Mouse (Mus musculus) heart, postnatal 0 days (tissue): ENCODE measurements around the gene Brd7. TPM values are rescaled to one million over a fixed set of nuclear protein-coding genes. Genes with fewer than 3 reads are reported as not detected.

ENCODE experiments used
- ATAC-seq: fragments of 200-750 bp; cut with Nextera tagmentation; 2 replicates; pipeline ENCODE4 v1.8.0; 2017; ENCODE audit warnings: low read depth, moderate number of reproducible peaks, moderate library complexity; ENCODE audit not compliant: insufficient read depth
- DNase-seq: peaks from one replicate; pipeline ENCODE4 v3.0.0-alpha.2; 2016; ENCODE audit warnings: low spot score
- H3K27ac ChIP-seq: fragments of 300-500 bp; sonication (generic); 2 replicates; pipeline ENCODE4 v1.5.1; 2014; ENCODE audit warnings: low read depth, mild to moderate bottlenecking
- H3K27me3 ChIP-seq: fragments of 300-500 bp; sonication (generic); 2 replicates; pipeline ENCODE4 v1.6.1; 2014; ENCODE audit warnings: low read length, mixed read lengths; ENCODE audit not compliant: control insufficient read depth, insufficient read depth
- H3K36me3 ChIP-seq: fragments of 300-500 bp; sonication (generic); replicated peaks from 2 replicates; pipeline ENCODE4 v1.6.1; 2014; ENCODE audit warnings: low read length, mixed read lengths; ENCODE audit not compliant: control insufficient read depth, insufficient read depth
- H3K4me1 ChIP-seq: fragments of 300-500 bp; sonication (generic); 2 replicates; pipeline ENCODE4 v1.6.1; 2014; ENCODE audit warnings: antibody characterized with exemption; ENCODE audit not compliant: control insufficient read depth, insufficient read depth
- H3K4me2 ChIP-seq: fragments of 300-500 bp; sonication (generic); 2 replicates; pipeline ENCODE4 v1.6.1; 2014; ENCODE audit warnings: low read depth, mild to moderate bottlenecking, low read length, moderate library complexity
- H3K4me3 ChIP-seq: fragments of 300-500 bp; sonication (generic); 2 replicates; pipeline ENCODE4 v1.5.1; 2014; ENCODE audit warnings: low read depth, low read length
- H3K9ac ChIP-seq: fragments of 300-500 bp; sonication (generic); replicated peaks from 2 replicates; pipeline ENCODE4 v1.6.1; 2014; ENCODE audit warnings: low read depth, low read length, mixed read lengths
- H3K9me3 ChIP-seq: fragments of 300-500 bp; sonication (generic); replicated peaks from 2 replicates; pipeline ENCODE4 v1.6.1; 2016; ENCODE audit warnings: low read length; ENCODE audit not compliant: control insufficient read depth
- CTCF ChIP-seq: IDR thresholded peaks from 2 replicates; pipeline ENCODE4 v1.5.1; 2016; ENCODE audit warnings: antibody characterized with exemption, control low read depth, low read depth
- EP300 ChIP-seq: IDR thresholded peaks from 2 replicates; pipeline ENCODE4 v1.6.1; 2016; ENCODE audit warnings: antibody characterized with exemption, low read depth
- WGBS: fragments of 180-500 bp; shearing (Covaris S2); extraction: QIAGEN DNeasy Blood & Tissue Kit; methylation state at CpG from one replicate; pipeline ENCODE4 v1.1.7; 2014; 5-methylcytosine and 5-hydroxymethylcytosine counted together
- polyA plus RNA-seq: library from polyadenylated mRNA; unstranded; fragments of >200 nt; fragmentation: Nextera tagmentation; extraction: Ambion mirVana; gene quantifications from 2 replicates; pipeline ENCODE4 v1.2.1, GENCODE M21; 2015
- total RNA-seq: library from RNA; depleted of rRNA; stranded (reverse); fragments of >200 nt; gene quantifications from 2 replicates; pipeline ENCODE4 v1.2.3, GENCODE M21; 2014; ENCODE audit warnings: low replicate concordance; rRNA removed

Gene Brd7
- total and polyA plus RNA-seq, 2 experiments from 2014 or later: 23.8 to 70.2 TPM

GRCm38 (mm10) chr8:88282684-88283083 lies 79.3 kb downstream of the Brd7 start:
- WGBS: 39% methylated on average over 8 of the region's 8 CpGs
- no peaks in the 10 kb centered on the region for H3K27me3 ChIP-seq
- no peak overlapping the region for H3K9ac ChIP-seq
- no peak overlapping the region for H3K4me2 ChIP-seq
- no peaks in the 10 kb centered on the region for H3K36me3 ChIP-seq
- no peak for TF ChIP-seq CTCF
- TF ChIP-seq EP300: no peak
- no peak overlapping the region for H3K4me3 ChIP-seq
- ATAC-seq: peak; percentile 58; the same call in 1 of the 2 replicates
- H3K27ac ChIP-seq: no peak overlapping the region
- peak; percentile 72 for DNase-seq
- no peaks in the 10 kb centered on the region for H3K9me3 ChIP-seq
- peaks cover 18% of the 10 kb centered on the region for H3K4me1 ChIP-seq

Other genes starting within 250 kb of the Brd7 start
- 12.8 and 21.3 TPM in 2 replicates for gene Cnep1r1, start 243.4 kb downstream of the Brd7 start, total RNA-seq
- 32.9 and 35.7 TPM in 2 replicates for gene Cnep1r1, start 243.4 kb downstream of the Brd7 start, polyA plus RNA-seq
- 16.0 and 22.6 TPM in 2 replicates for gene Heatr3, start 224.3 kb downstream of the Brd7 start, total RNA-seq
- 17.7 and 20.6 TPM in 2 replicates for gene Heatr3, start 224.3 kb downstream of the Brd7 start, polyA plus RNA-seq
- gene Tent4b, start 163.0 kb downstream of the Brd7 start, total RNA-seq: 7.7 and 12.4 TPM in 2 replicates
- gene Tent4b, start 163.0 kb downstream of the Brd7 start, polyA plus RNA-seq: 3.1 and 3.8 TPM in 2 replicates
- 3.5 and 7.3 TPM in 2 replicates for gene Adcy7, start 89.8 kb downstream of the Brd7 start, total RNA-seq
- 1.2 and 1.9 TPM in 2 replicates for gene Adcy7, start 89.8 kb downstream of the Brd7 start, polyA plus RNA-seq
- gene Nkd1, start 159.2 kb upstream of the Brd7 start, total RNA-seq: 6.8 and 14.5 TPM in 2 replicates
- gene Nkd1, start 159.2 kb upstream of the Brd7 start, polyA plus RNA-seq: 5.3 and 5.5 TPM in 2 replicates